Mouse (Mus musculus) olfactory bulb, adult 2 months (tissue): ENCODE measurements around the gene Ntrk3.

Source experiments
- CTCF ChIP-seq: fragments of 200-500 bp; IDR thresholded peaks from 2 replicates; pipeline ENCODE4 v1.5.1; 2012; ENCODE audit warnings: low read depth, mild to moderate bottlenecking, low read length, moderate library complexity; ENCODE audit not compliant: insufficient read depth
- POLR2A ChIP-seq: fragments of 200-500 bp; IDR thresholded peaks from 2 replicates; pipeline ENCODE4 v1.6.1; 2012; ENCODE audit warnings: mild to moderate bottlenecking, low read depth, low read length, moderate library complexity; ENCODE audit not compliant: insufficient read depth

DNA sequence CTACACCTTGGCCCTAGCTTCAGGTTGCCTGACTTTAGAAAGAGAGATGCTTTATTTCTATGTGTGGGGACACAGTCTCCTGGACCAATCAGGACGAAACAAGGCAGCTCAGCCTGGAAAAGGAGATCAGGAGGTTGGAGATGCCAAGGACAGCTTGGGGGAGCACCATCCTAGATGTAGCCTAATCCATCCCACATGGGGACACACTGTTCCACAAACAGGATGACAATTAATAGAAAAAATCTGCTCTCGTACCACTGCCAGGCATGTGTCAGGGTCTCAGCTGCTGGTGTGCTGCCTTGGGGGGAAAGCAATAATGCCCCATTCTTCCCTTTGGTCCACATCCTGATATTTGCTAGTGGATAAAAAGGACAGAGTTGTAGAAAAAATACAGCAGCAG lies 289.0 kb downstream of the Ntrk3 start:
- TF ChIP-seq POLR2A (no peak), CTCF (no peak)
